Comparison of ENCODE assay signal across 11 mouse cellular contexts in the genomic region with DNA sequence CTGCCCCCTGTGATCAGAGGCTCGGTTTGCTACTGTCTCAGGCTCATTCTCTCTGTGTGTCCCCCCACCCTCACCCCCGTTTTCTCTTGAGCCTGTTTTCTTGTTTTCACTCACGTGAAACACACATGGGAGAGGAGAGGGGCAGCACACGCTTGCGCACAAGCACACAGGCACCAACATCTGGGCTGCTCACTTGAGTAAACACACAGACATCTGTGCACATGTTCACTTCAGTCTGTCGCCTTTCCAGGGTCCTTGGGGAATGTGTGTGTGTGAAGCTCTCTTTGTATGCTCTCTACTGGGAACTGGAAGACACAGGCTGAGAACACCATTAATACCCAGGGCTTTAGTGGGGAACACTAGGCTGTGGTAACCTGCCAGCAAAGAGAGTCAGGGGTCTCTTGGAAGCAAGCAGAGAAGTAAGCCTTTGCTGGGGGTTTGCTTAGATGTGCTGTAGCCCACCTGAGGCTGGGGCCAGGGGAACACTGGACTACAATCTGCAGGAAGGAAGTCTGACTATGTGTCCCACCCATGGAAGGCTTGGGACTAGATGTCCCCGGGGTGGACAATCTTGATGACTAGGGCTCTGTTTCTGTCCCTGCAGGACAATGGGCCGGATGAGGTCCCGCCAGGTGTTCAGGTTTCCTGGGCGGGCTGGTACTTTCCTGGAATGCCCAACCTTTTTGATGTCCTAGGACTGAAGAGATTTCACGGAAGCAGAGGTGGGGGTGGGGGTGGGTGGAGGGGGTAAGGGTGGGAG. TPM values are rescaled to one million over a fixed set of nuclear protein-coding genes. Genes with fewer than 3 reads are reported as not detected.
DNase-seq lines count a peak whose midpoint lies in the region; ATAC-seq lines count a peak whose summit lies in the region.
"Had no signal": no experiment of that assay in that cellular context is flagged by ENCODE, and none has a peak within 500 bp of the region (broad histone marks: within the 10 kb centered on the region; RNA-seq: fewer than 3 reads in every experiment).

No protein-coding gene starts in this region.

- H3K4me3 ChIP-seq in lung, embryonic 15.5 days: no peak overlapping the region
- H3K4me3 ChIP-seq: liver, embryonic 15.5 days had no signal

- H3K4me1 ChIP-seq in lung, embryonic 15.5 days: peaks cover 18% of the 10 kb centered on the region

- no peaks in the 10 kb centered on the region for H3K9me3 ChIP-seq in lung, embryonic 15.5 days
- H3K9me3 ChIP-seq: liver, embryonic 15.5 days had no signal

- H3K9ac ChIP-seq in lung, embryonic 15.5 days: no peak overlapping the region
- H3K9ac ChIP-seq: liver, embryonic 15.5 days had no signal

- peak; percentile 28 for DNase-seq in kidney, adult 11 months
- DNase-seq in kidney, adult 18-20 months: no peak
- DNase-seq in A20 (ENCODE audit: low read depth, low spot score): peak; percentile 62
- DNase-seq in ZHBTc4 (ENCODE audit: low read depth, low spot score): peak; percentile 21
- DNase-seq in Muller cell, postnatal 12 days (ENCODE audit: inconsistent ontology term): no peak
- no peak for DNase-seq in spleen, adult 18-20 months

- no peak overlapping the region for H3K4me2 ChIP-seq in lung, embryonic 15.5 days
- H3K4me2 ChIP-seq: liver, embryonic 15.5 days had no signal

- no peaks in the 10 kb centered on the region for H3K36me3 ChIP-seq in lung, embryonic 15.5 days
- H3K36me3 ChIP-seq: liver, embryonic 15.5 days had no signal

- ATAC-seq in lung, embryonic 15.5 days (ENCODE audit: borderline replicate concordance, extremely low read depth, low FRiP score, low TSS enrichment): no peak
- no peak for ATAC-seq in megakaryocyte-erythroid progenitor cell, adult 5-6 weeks (replicated peaks; ENCODE audit: low FRiP score, low TSS enrichment, poor library complexity, severe bottlenecking)
- ATAC-seq: forebrain, embryonic 14.5 days had no signal

- 63% methylated on average over 11 of the region's 11 CpGs for WGBS in lung, embryonic 15.5 days

- H3K27me3 ChIP-seq in lung, embryonic 15.5 days: no peaks in the 10 kb centered on the region
- H3K27me3 ChIP-seq: liver, embryonic 15.5 days had no signal

- 0 out of 2 replicates have a peak overlapping the region, but pooled peaks have one; percentile 9 for H3K27ac ChIP-seq in lung, embryonic 15.5 days
- H3K27ac ChIP-seq: liver, embryonic 15.5 days had no signal

RNA-seq across cellular contexts. Expression of gene Sema7a, which starts 30.0 kb away (rescaled TPM):
- polyA plus RNA-seq in lung, embryonic 15.5 days (2015; fragmentation: Nextera tagmentation; extraction: Ambion mirVana): 0.79 and 0.90 TPM in 2 replicates
- total RNA-seq in megakaryocyte-erythroid progenitor cell, adult 5-6 weeks (2014; fragmentation: Nextera tagmentation): 0.59 TPM in 1 of 2 replicates, not detected in the other
- total RNA-seq in megakaryocyte-erythroid progenitor cell, adult 5-6 weeks (2017): not detected in 2 replicates
- polyA plus RNA-seq: liver, embryonic 15.5 days had no signal

RNA-seq across cellular contexts. Expression of gene Cyp11a1, which starts 36.3 kb away (rescaled TPM):
- 0.95 and 1.0 TPM in 2 replicates for polyA plus RNA-seq in lung, embryonic 15.5 days (2015; fragmentation: Nextera tagmentation; extraction: Ambion mirVana)
- total RNA-seq in megakaryocyte-erythroid progenitor cell, adult 5-6 weeks (2014; fragmentation: Nextera tagmentation): not detected in 2 replicates
- total RNA-seq in megakaryocyte-erythroid progenitor cell, adult 5-6 weeks (2017): not detected in 2 replicates
- total RNA-seq: common myeloid progenitor, adult 5-6 weeks had no signal

RNA-seq across cellular contexts. Expression of gene Ubl7, which starts 59.1 kb away (rescaled TPM):
- polyA plus RNA-seq in lung, embryonic 15.5 days (2015; fragmentation: Nextera tagmentation; extraction: Ambion mirVana): 105 and 112 TPM in 2 replicates
- total RNA-seq in megakaryocyte-erythroid progenitor cell, adult 5-6 weeks (2014; fragmentation: Nextera tagmentation): 85.5 and 88.9 TPM in 2 replicates
- total RNA-seq in megakaryocyte-erythroid progenitor cell, adult 5-6 weeks (2017): 20.6 and 20.7 TPM in 2 replicates

Comparison
In these comparisons a context has a peak if more than half of its experiments do, and no peak if none do; other contexts are left out.
1. DNase-seq: peak in kidney, adult 11 months (single experiment), A20 (single experiment) and ZHBTc4 (single experiment); none in kidney, adult 18-20 months (single experiment), Muller cell, postnatal 12 days (single experiment) and spleen, adult 18-20 months (0 of 2).